Mouse (Mus musculus) kidney, embryonic 15.5 days (tissue): ENCODE data around the gene Gsg1. TPM values are rescaled to one million over a fixed set of nuclear protein-coding genes. Genes with fewer than 3 reads are reported as not detected.

Experiments
- polyA plus RNA-seq: library from polyadenylated mRNA; unstranded; fragments of >200 nt; fragmentation: Nextera tagmentation; extraction: Ambion mirVana; gene quantifications from 2 replicates; pipeline ENCODE4 v1.2.1, GENCODE M21; 2015

Gene Gsg1
- polyA plus RNA-seq, 1 experiment from 2014 or later: 0.71 TPM

Other genes starting within 250 kb of the Gsg1 start
- gene Ddx47, start 242.7 kb downstream of the Gsg1 start, polyA plus RNA-seq: 118 and 120 TPM in 2 replicates
- gene Gprc5a, start 188.7 kb downstream of the Gsg1 start, polyA plus RNA-seq: 13.8 and 14.0 TPM in 2 replicates
- not detected in 2 replicates for gene Gprc5d, start 136.1 kb downstream of the Gsg1 start, polyA plus RNA-seq
- gene Fam234b, start 56.4 kb downstream of the Gsg1 start, polyA plus RNA-seq: 35.5 and 37.4 TPM in 2 replicates
- gene Hebp1, start 56.3 kb downstream of the Gsg1 start, polyA plus RNA-seq: 27.1 and 28.0 TPM in 2 replicates
- 0.16 and 0.17 TPM in 2 replicates for gene Pbp2, start 56.1 kb upstream of the Gsg1 start, polyA plus RNA-seq
- gene Emp1, start 108.2 kb upstream of the Gsg1 start, polyA plus RNA-seq: 54.3 and 60.3 TPM in 2 replicates